8 mouse cellular contexts compared by ENCODE assay signal in the genomic region with DNA sequence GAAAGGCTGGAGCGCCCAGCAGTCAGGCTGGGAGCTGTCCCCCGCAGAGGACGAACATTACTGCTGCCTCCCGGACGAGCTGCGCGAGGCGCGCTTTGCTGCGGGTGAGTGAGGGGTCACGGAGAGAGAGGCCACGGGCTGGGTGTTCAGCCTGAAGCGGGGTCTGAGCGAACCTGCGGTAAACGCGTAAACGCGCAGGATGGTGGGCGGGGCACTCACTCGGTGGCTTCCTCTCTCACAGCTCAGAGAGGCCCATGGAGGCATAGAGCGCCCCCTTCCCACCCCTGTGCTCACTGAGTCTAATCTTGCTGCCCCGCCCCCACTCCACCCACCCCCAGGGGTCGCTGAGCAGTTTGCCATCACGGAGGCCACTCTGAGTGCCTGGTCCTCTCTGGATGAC. TPM values are rescaled to one million over a fixed set of nuclear protein-coding genes. Genes with fewer than 3 reads are reported as not detected.
DNase-seq lines count a peak whose midpoint lies in the region; ATAC-seq and TF ChIP-seq lines count a peak whose summit lies in the region.
"Had no signal": no experiment of that assay in that cellular context is flagged by ENCODE, and none has a peak within 500 bp of the region (broad histone marks: within the 10 kb centered on the region; RNA-seq: fewer than 3 reads in every experiment).

No protein-coding gene starts in this region.

- ATAC-seq in hematopoietic stem cell, adult 5-6 weeks (replicated peaks in 1 of 2; ENCODE audit: insufficient read depth in 1 of 2, low FRiP score in 2 of 2, low TSS enrichment in 1 of 2, low read depth in 1 of 2, poor library complexity in 2 of 2, severe bottlenecking in 2 of 2) = peak; percentile 29 to 63; a peak in 3 of 4 replicates
- ATAC-seq in liver, embryonic 15.5 days (ENCODE audit: insufficient read depth) = no peak

- no peak for TF ChIP-seq CTCF in spleen, adult 2 months (IDR thresholded peaks at IDR 0.05; ENCODE audit: extremely low read depth, insufficient read depth, insufficient read length, insufficient replicate concordance)

- WGBS in spleen, adult 2 months = 1% methylated on average over 25 of the region's 25 CpGs
- WGBS in liver, embryonic 15.5 days (ENCODE audit: insufficient replicate concordance) = 2% methylated on average over 25 of the region's 25 CpGs

- no peaks in the 10 kb centered on the region for H3K36me3 ChIP-seq in spleen, adult 2 months (ENCODE audit: control insufficient read depth, insufficient read depth, low read length)
- H3K36me3 ChIP-seq in liver, embryonic 15.5 days (replicated peaks) = no peaks in the 10 kb centered on the region

- H3K4me3 ChIP-seq in spleen, adult 2 months (ENCODE audit: extremely low read depth, insufficient read depth, insufficient read length) = peak overlapping the region; percentile 24; the same call in 1 of the 2 replicates
- H3K4me3 ChIP-seq in liver, embryonic 15.5 days (replicated peaks) = no peak overlapping the region
- H3K4me3 ChIP-seq: myocyte had no signal

- H3K27me3 ChIP-seq in spleen, adult 2 months (ENCODE audit: control insufficient read depth, insufficient read depth, low read length) = peaks cover 5% of the 10 kb centered on the region; the same call in 1 of the 2 replicates
- peaks cover 58% of the 10 kb centered on the region for H3K27me3 ChIP-seq in liver, embryonic 15.5 days

- peaks cover 4% of the 10 kb centered on the region; the same call in 1 of the 2 replicates for H3K4me1 ChIP-seq in spleen, adult 2 months (ENCODE audit: control insufficient read depth, insufficient read depth, insufficient read length)
- H3K4me1 ChIP-seq in liver, embryonic 15.5 days (replicated peaks) = peaks cover 6% of the 10 kb centered on the region; the same call in 1 of the 2 replicates

- H3K9me3 ChIP-seq in liver, embryonic 15.5 days (replicated peaks) = no peaks in the 10 kb centered on the region

- TF ChIP-seq POLR2A in spleen, adult 2 months (IDR thresholded peaks at IDR 0.05; ENCODE audit: low read depth, low read length) = no peak

- no peak overlapping the region for H3K9ac ChIP-seq in liver, embryonic 15.5 days

- DNase-seq in spleen, adult 2 months (ENCODE audit: low read depth in 1 of 2, low spot score in 2 of 2) = peak in 1 of 2 experiments; percentile 8
- DNase-seq in spleen, postnatal 14 days (ENCODE audit: low spot score in 2 of 2) = no peak
- DNase-seq in thymus, postnatal 0 days (ENCODE audit: low spot score) = peak; percentile 21
- no peak for DNase-seq in cerebellum, adult 18-20 months
- no peak for DNase-seq in right cerebral cortex, postnatal 14 days

- H3K4me2 ChIP-seq in liver, embryonic 15.5 days = peak overlapping the region; percentile 45

- no peak overlapping the region for H3K27ac ChIP-seq in spleen, adult 2 months (ENCODE audit: insufficient read depth, low read length)
- no peak overlapping the region for H3K27ac ChIP-seq in liver, embryonic 15.5 days (replicated peaks)

RNA-seq across cellular contexts. Expression of a gene that starts 14.4 kb away (rescaled TPM):
- 0.22 and 0.34 TPM in 2 replicates for polyA plus RNA-seq in spleen, adult 2 months (2012; rRNA removed)
- total RNA-seq in hematopoietic stem cell, adult 5-6 weeks (2017) = not detected in 2 replicates
- 0.08 TPM in 1 of 2 replicates, not detected in the other for polyA plus RNA-seq in liver, embryonic 15.5 days (2015; fragmentation: Nextera tagmentation; extraction: Ambion mirVana)
- 0.25 TPM in 1 of 2 replicates, not detected in the other for polyA plus RNA-seq in thymus, postnatal 0 days (2015; fragmentation: Nextera tagmentation; extraction: Ambion mirVana)

RNA-seq across cellular contexts. Expression of a gene that starts 16.1 kb away (rescaled TPM):
- polyA plus RNA-seq in spleen, adult 2 months (2012; rRNA removed) = 0.32 TPM in 1 of 2 replicates, not detected in the other
- not detected in 2 replicates for total RNA-seq in hematopoietic stem cell, adult 5-6 weeks (2017)
- polyA plus RNA-seq in liver, embryonic 15.5 days (2015; fragmentation: Nextera tagmentation; extraction: Ambion mirVana) = not detected in 2 replicates
- 0.17 and 0.27 TPM in 2 replicates for polyA plus RNA-seq in thymus, postnatal 0 days (2015; fragmentation: Nextera tagmentation; extraction: Ambion mirVana)

RNA-seq across cellular contexts. Expression of a gene that starts 33.4 kb away (rescaled TPM):
- 0.07 TPM in 1 of 2 replicates, not detected in the other for polyA plus RNA-seq in spleen, adult 2 months (2012; rRNA removed)
- total RNA-seq in hematopoietic stem cell, adult 5-6 weeks (2017) = not detected in 2 replicates
- not detected in 2 replicates for polyA plus RNA-seq in liver, embryonic 15.5 days (2015; fragmentation: Nextera tagmentation; extraction: Ambion mirVana)
- polyA plus RNA-seq in thymus, postnatal 0 days (2015; fragmentation: Nextera tagmentation; extraction: Ambion mirVana) = 0.23 TPM in 1 of 2 replicates, not detected in the other

RNA-seq across cellular contexts. Expression of a gene that starts 38.2 kb away (rescaled TPM):
- polyA plus RNA-seq in spleen, adult 2 months (2012; rRNA removed) = 2.4 and 2.5 TPM in 2 replicates
- total RNA-seq in hematopoietic stem cell, adult 5-6 weeks (2017) = 1.3 TPM in 1 of 2 replicates, not detected in the other
- polyA plus RNA-seq in liver, embryonic 15.5 days (2015; fragmentation: Nextera tagmentation; extraction: Ambion mirVana) = 0.24 and 0.47 TPM in 2 replicates
- polyA plus RNA-seq in thymus, postnatal 0 days (2015; fragmentation: Nextera tagmentation; extraction: Ambion mirVana) = 0.27 TPM in 1 of 2 replicates, not detected in the other

RNA-seq across cellular contexts. Expression of a gene that starts 53.5 kb away (rescaled TPM):
- polyA plus RNA-seq in spleen, adult 2 months (2012; rRNA removed) = not detected in 2 replicates
- not detected in 2 replicates for total RNA-seq in hematopoietic stem cell, adult 5-6 weeks (2017)
- not detected in 2 replicates for polyA plus RNA-seq in liver, embryonic 15.5 days (2015; fragmentation: Nextera tagmentation; extraction: Ambion mirVana)
- polyA plus RNA-seq in thymus, postnatal 0 days (2015; fragmentation: Nextera tagmentation; extraction: Ambion mirVana) = not detected in 2 replicates
- polyA plus RNA-seq: myocyte had no signal
